Mouse (Mus musculus) testis, adult 2 months (tissue): ENCODE measurements at regions not wholly inside any gene's neighbourhood (a gene's known extent, or its start where the extent isn't known, plus 50 kb on each side); places are given as distances from the start of the nearest gene placed in this dataset.

Source experiments
- CTCF ChIP-seq: fragments of 200-500 bp; IDR thresholded peaks from 2 replicates; pipeline ENCODE4 v1.5.1; 2012; ENCODE audit warnings: low read depth, mild to moderate bottlenecking, inconsistent platforms, low read length, moderate library complexity; ENCODE audit not compliant: control insufficient read depth, insufficient read depth, insufficient replicate concordance
- POLR2A ChIP-seq: fragments of 200-500 bp; IDR thresholded peaks from 2 replicates; pipeline ENCODE4 v1.6.1; 2012; ENCODE audit warnings: low read depth, mild to moderate bottlenecking, inconsistent platforms, low read length, moderate library complexity; ENCODE audit not compliant: control insufficient read depth

GRCm38 (mm10) chr8:44042572-44043355 lies 332.9 kb upstream of the Adam34 start:
- TF ChIP-seq POLR2A, result no peak
- TF ChIP-seq CTCF, result no peak
